Mouse (Mus musculus) small intestine, adult 2 months (tissue): ENCODE results near the gene Mllt6. TPM values are rescaled to one million over a fixed set of nuclear protein-coding genes. Genes with fewer than 3 reads are reported as not detected.

Experiments used
- H3K27ac ChIP-seq: fragments of 200-500 bp; 2 replicates; pipeline ENCODE4 v1.5.1; 2012; ENCODE audit warnings: low read depth, low read length, control low read depth, inconsistent platforms; ENCODE audit not compliant: insufficient read depth
- H3K27me3 ChIP-seq: fragments of 200-500 bp; 2 replicates; pipeline ENCODE4 v1.6.1; 2012; ENCODE audit warnings: mild to moderate bottlenecking, moderate library complexity, low read length, inconsistent platforms; ENCODE audit not compliant: control insufficient read depth, insufficient read depth
- H3K36me3 ChIP-seq: fragments of 200-500 bp; 2 replicates; pipeline ENCODE4 v1.6.1; 2012; ENCODE audit warnings: mild to moderate bottlenecking, low read length, control low read depth, inconsistent platforms; ENCODE audit not compliant: control insufficient read depth, insufficient read depth
- H3K4me1 ChIP-seq: fragments of 200-500 bp; 2 replicates; pipeline ENCODE4 v1.6.1; 2012; ENCODE audit warnings: low read length, inconsistent platforms, mixed read lengths; ENCODE audit not compliant: control insufficient read depth, insufficient read depth, insufficient read length
- H3K4me3 ChIP-seq: fragments of 200-500 bp; 2 replicates; pipeline ENCODE4 v1.5.1; 2012; ENCODE audit warnings: low read depth, mild to moderate bottlenecking, control low read depth, inconsistent platforms, low read length, moderate library complexity
- CTCF ChIP-seq: fragments of 200-500 bp; IDR thresholded peaks from 2 replicates; pipeline ENCODE4 v1.5.1; 2012; ENCODE audit warnings: low read depth, mild to moderate bottlenecking, control low read depth, inconsistent platforms, low read length, moderate library complexity, mixed read lengths; ENCODE audit not compliant: insufficient replicate concordance, insufficient read length; ENCODE audit errors: extremely low read depth
- POLR2A ChIP-seq: fragments of 200-500 bp; IDR thresholded peaks from 2 replicates; pipeline ENCODE4 v1.6.1; 2012; ENCODE audit warnings: low read depth, mild to moderate bottlenecking, control low read depth, inconsistent platforms, low read length, moderate library complexity
- WGBS: fragments of 180-500 bp; shearing (Covaris S2); methylation state at CpG from one replicate; pipeline ENCODE4 v1.1.7; 2018; 5-methylcytosine and 5-hydroxymethylcytosine counted together
- polyA plus RNA-seq: library from polyadenylated mRNA; depleted of rRNA; stranded (reverse); fragments of >200 nt; gene quantifications from 2 replicates; pipeline ENCODE4 v1.2.3, GENCODE M21; 2012

Mllt6 gene
- polyA plus RNA-seq, 1 experiment = 38.6 TPM

DNA sequence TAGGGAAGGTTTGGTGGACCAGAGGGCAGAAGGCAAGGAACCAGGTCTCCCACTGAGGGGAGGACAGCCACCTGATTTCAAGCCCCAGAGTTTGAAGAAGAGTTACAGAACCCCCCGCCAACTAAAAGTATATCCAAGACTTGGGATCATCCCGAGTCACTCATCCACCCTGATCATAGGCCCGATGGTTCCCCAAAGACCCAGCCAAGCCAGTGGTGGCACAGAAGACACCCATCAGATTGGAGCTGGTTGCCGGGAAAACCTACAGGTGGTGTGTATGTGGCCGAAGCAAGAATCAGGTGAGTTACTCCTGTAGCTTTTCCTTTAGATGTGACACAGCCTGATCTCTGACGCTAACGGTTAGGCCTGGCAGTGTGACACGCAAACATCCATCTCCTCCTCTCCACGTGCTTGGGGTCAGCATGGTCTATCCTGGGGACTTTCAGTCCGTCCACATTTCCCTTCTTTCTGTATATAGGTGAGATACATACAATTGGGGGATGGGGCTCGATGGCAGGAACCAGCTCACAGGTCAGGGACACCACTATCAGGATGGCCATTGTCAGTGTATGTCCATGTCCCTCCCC lies 23.2 kb downstream of the Mllt6 start:
- WGBS = 19% methylated on average over 11 of the region's 11 CpGs
- peaks cover 23% of the 10 kb centered on the region for H3K36me3 ChIP-seq
- peaks cover 27% of the 10 kb centered on the region for H3K4me1 ChIP-seq
- TF ChIP-seq CTCF = no peak
- 0 out of 2 replicates have a peak, but pooled peaks have one; percentile 14 for TF ChIP-seq POLR2A
- H3K4me3 ChIP-seq = peak overlapping the region; percentile 64
- no peaks in the 10 kb centered on the region for H3K27me3 ChIP-seq
- H3K27ac ChIP-seq = peak overlapping the region; percentile 93

- Histone ChIP-seq H3K36me3 (peaks cover 27% of the 10 kb centered on the region), H3K4me3 (peak overlapping the region; percentile 64), H3K4me1 (peaks cover 27% of the 10 kb centered on the region), H3K27me3 (no peaks in the 10 kb centered on the region), H3K27ac (peak overlapping the region; percentile 93)
- 26% methylated on average over 3 of the region's 3 CpGs for WGBS
- TF ChIP-seq POLR2A = peak; percentile 41; the same call in 1 of the 2 replicates
- TF ChIP-seq CTCF = no peak
These were observed 23.8 kb downstream of the Mllt6 start for GRCm38 (mm10) chr11:97687061-97687460.

- no peak overlapping the region for H3K4me3 ChIP-seq
- H3K36me3 ChIP-seq = peaks cover 28% of the 10 kb centered on the region
- H3K27ac ChIP-seq = no peak overlapping the region
- TF ChIP-seq POLR2A = no peak
- TF ChIP-seq CTCF = peak; percentile 96
- H3K4me1 ChIP-seq = peaks cover 17% of the 10 kb centered on the region; the same call in 1 of the 2 replicates
- no peaks in the 10 kb centered on the region for H3K27me3 ChIP-seq
- WGBS = 33% methylated on average over 10 of the region's 10 CpGs
These were observed 26.6 kb downstream of the Mllt6 start for GRCm38 (mm10) chr11:97689861-97690260.

GRCm38 (mm10) chr11:97694435-97694834 lies 31.2 kb downstream of the Mllt6 start:
- Histone ChIP-seq H3K4me3 (no peak overlapping the region), H3K36me3 (peaks cover 18% of the 10 kb centered on the region), H3K27ac (no peak overlapping the region), H3K4me1 (peaks cover 5% of the 10 kb centered on the region), H3K27me3 (no peaks in the 10 kb centered on the region)
- no peak for TF ChIP-seq CTCF
- TF ChIP-seq POLR2A = no peak
- WGBS = 60% methylated on average over 4 of the region's 4 CpGs

DNA sequence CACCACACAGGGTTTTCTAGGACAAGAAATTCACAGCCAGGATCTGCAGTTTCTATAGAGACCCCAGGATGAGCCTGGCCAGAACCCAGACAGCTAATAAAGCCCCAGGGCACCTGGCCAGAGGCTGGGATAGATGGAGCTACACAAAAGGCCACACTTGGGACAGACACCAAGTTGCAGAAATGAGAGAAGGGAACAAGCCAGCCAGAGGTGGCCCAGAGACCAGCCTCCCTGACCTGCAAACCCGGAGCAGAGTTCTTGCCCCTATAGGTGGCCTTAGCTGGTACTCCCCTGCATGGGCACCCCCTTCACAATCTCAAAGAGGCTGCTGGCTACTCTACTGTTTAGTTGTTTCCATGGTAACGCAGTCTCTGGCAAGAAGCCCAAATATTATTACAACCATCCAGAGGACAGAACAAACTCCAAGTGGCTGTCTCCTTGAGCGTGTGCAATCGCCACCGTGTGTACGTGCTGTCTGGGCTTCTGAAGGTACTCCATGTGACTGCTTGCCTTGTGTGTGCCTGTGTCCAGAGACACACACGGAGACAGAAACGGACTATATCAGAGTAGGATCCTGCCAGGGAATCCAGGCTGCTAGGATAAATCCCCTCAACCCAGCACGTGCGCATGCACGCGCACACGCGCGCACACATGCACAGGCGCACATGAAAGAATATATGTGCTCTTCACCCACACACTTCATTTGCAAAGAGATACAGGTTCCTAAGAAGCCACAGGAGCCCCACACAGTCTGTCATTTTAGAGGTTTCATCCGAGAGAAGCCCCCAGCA lies 31.9 kb downstream of the Mllt6 start:
- Histone ChIP-seq H3K27ac (no peak overlapping the region), H3K36me3 (peaks cover 15% of the 10 kb centered on the region), H3K4me1 (peaks cover 5% of the 10 kb centered on the region), H3K27me3 (no peaks in the 10 kb centered on the region), H3K4me3 (no peak overlapping the region)
- WGBS = 47% methylated on average over 17 of the region's 17 CpGs
- TF ChIP-seq CTCF (no peak), POLR2A (no peak)

GRCm38 (mm10) chr11:97695712-97696401 lies 32.6 kb downstream of the Mllt6 start:
- Histone ChIP-seq H3K27ac (no peak overlapping the region), H3K36me3 (peaks cover 10% of the 10 kb centered on the region), H3K27me3 (no peaks in the 10 kb centered on the region), H3K4me3 (no peak overlapping the region), H3K4me1 (peaks cover 5% of the 10 kb centered on the region)
- TF ChIP-seq POLR2A = no peak
- no peak for TF ChIP-seq CTCF
- 60% methylated on average over 9 of the region's 9 CpGs for WGBS

GRCm38 (mm10) chr11:97696669-97697068 lies 33.5 kb downstream of the Mllt6 start:
- H3K27me3 ChIP-seq = no peaks in the 10 kb centered on the region
- TF ChIP-seq CTCF (no peak), POLR2A (no peak)
- 80% methylated on average over 8 of the region's 8 CpGs for WGBS
- no peak overlapping the region for H3K4me3 ChIP-seq
- peaks cover 5% of the 10 kb centered on the region for H3K4me1 ChIP-seq
- peaks cover 5% of the 10 kb centered on the region; the same call in 1 of the 2 replicates for H3K36me3 ChIP-seq
- no peak overlapping the region for H3K27ac ChIP-seq
